Mouse (Mus musculus): Measurements from ENCODE around the gene Use1. TPM values are rescaled to one million over a fixed set of nuclear protein-coding genes. Genes with fewer than 3 reads are reported as not detected.
A peak's percentile ranks its signal among the peaks of the same experiment; 100 is the strongest.

Gene Use1
- polyA plus RNA-seq, 1 experiment from 2014 or later: 79.5 TPM

GRCm38 (mm10) chr8:71369040-71369718 is 2.5 kb downstream of the Use1 start:
- Histone ChIP-seq H3K4me3 (no peak overlapping the region), H3K9me3 (no peaks in the 10 kb centered on the region), H3K27me3 (ENCODE audit: insufficient read depth, poor library complexity, severe bottlenecking) (no peaks in the 10 kb centered on the region), H3K27ac (peak overlapping the region; percentile 93), H3K4me1 (peaks cover 36% of the 10 kb centered on the region), H3K36me3 (peaks cover 29% of the 10 kb centered on the region)
- no peak for DNase-seq (ENCODE audit: low spot score)
- 93% methylated on average over 10 of the region's 10 CpGs for WGBS

- 26% methylated on average over 5 of the region's 5 CpGs for WGBS
These were observed 4.1 kb downstream of the Use1 start for GRCm38 (mm10) chr8:71370711-71371235.

GRCm38 (mm10) chr8:71371236-71371848 is 4.7 kb downstream of the Use1 start, which contains the start of gene Ocel1:
Gene Ocel1, plus strand, starts transcription at chr8:71371298.
- Histone ChIP-seq H3K4me3 (peak within 1 kb of the TSS; percentile 77), H3K27ac (peak within 1 kb of the TSS; percentile 88), H3K4me1 (peaks cover 53% of the 10 kb centered on the region), H3K36me3 (peaks cover 43% of the 10 kb centered on the region), H3K27me3 (ENCODE audit: insufficient read depth, poor library complexity, severe bottlenecking) (no peaks in the 10 kb centered on the region), H3K9me3 (no peaks in the 10 kb centered on the region)
- 1% methylated on average over 68 of the region's 68 CpGs for WGBS
- peak; percentile 98 for DNase-seq (ENCODE audit: low spot score)

More at GRCm38 (mm10) chr8:71370711-71371235, 4.1 kb downstream of the Use1 start:
- H3K27ac ChIP-seq: peak overlapping the region; percentile 88; the same call in 1 of the 2 replicates
- DNase-seq (ENCODE audit: low spot score): no peak
- H3K9me3 ChIP-seq: no peaks in the 10 kb centered on the region
- H3K36me3 ChIP-seq: peaks cover 43% of the 10 kb centered on the region
- H3K27me3 ChIP-seq (ENCODE audit: insufficient read depth, poor library complexity, severe bottlenecking): no peaks in the 10 kb centered on the region
- peak overlapping the region; percentile 77 for H3K4me3 ChIP-seq
- peaks cover 50% of the 10 kb centered on the region for H3K4me1 ChIP-seq

- peaks cover 57% of the 10 kb centered on the region for H3K4me1 ChIP-seq
- H3K36me3 ChIP-seq: peaks cover 51% of the 10 kb centered on the region
- WGBS: 84% methylated on average over 12 of the region's 12 CpGs
These were observed 5.8 kb downstream of the Use1 start for GRCm38 (mm10) chr8:71372427-71372826.

GRCm38 (mm10) chr8:71373000-71373399 is 6.4 kb downstream of the Use1 start:
- Histone ChIP-seq H3K36me3 (peaks cover 56% of the 10 kb centered on the region), H3K27me3 (ENCODE audit: insufficient read depth, poor library complexity, severe bottlenecking) (no peaks in the 10 kb centered on the region), H3K4me1 (peaks cover 52% of the 10 kb centered on the region), H3K27ac (no peak overlapping the region), H3K4me3 (no peak overlapping the region), H3K9me3 (no peaks in the 10 kb centered on the region)
- WGBS: 82% methylated on average over 3 of the region's 3 CpGs
- DNase-seq (ENCODE audit: low spot score): no peak

More at GRCm38 (mm10) chr8:71372427-71372826, 5.8 kb downstream of the Use1 start:
- DNase-seq (ENCODE audit: low spot score): no peak
- Histone ChIP-seq H3K27ac (peak overlapping the region; percentile 18; the same call in 1 of the 2 replicates), H3K4me3 (no peak overlapping the region), H3K9me3 (no peaks in the 10 kb centered on the region), H3K27me3 (ENCODE audit: insufficient read depth, poor library complexity, severe bottlenecking) (no peaks in the 10 kb centered on the region)

- Histone ChIP-seq H3K27me3 (ENCODE audit: insufficient read depth, poor library complexity, severe bottlenecking) (no peaks in the 10 kb centered on the region), H3K4me1 (peaks cover 52% of the 10 kb centered on the region), H3K4me3 (no peak overlapping the region), H3K27ac (no peak overlapping the region), H3K9me3 (no peaks in the 10 kb centered on the region), H3K36me3 (peaks cover 57% of the 10 kb centered on the region)
- 74% methylated on average over 17 of the region's 17 CpGs for WGBS
- no peak for DNase-seq (ENCODE audit: low spot score)
These were observed 8.1 kb downstream of the Use1 start for GRCm38 (mm10) chr8:71374616-71375206.

GRCm38 (mm10) chr8:71375581-71376422 is 9.2 kb downstream of the Use1 start:
- no peaks in the 10 kb centered on the region for H3K9me3 ChIP-seq
- H3K4me1 ChIP-seq: peaks cover 53% of the 10 kb centered on the region
- DNase-seq (ENCODE audit: low spot score): peak; percentile 95
- peaks cover 55% of the 10 kb centered on the region for H3K36me3 ChIP-seq
- H3K4me3 ChIP-seq: peak overlapping the region; percentile 51
- H3K27me3 ChIP-seq (ENCODE audit: insufficient read depth, poor library complexity, severe bottlenecking): no peaks in the 10 kb centered on the region
- H3K27ac ChIP-seq: peak overlapping the region; percentile 56
- WGBS: 8% methylated on average over 73 of the region's 74 CpGs

GRCm38 (mm10) chr8:71376423-71377030 is 9.9 kb downstream of the Use1 start:
- H3K9me3 ChIP-seq: no peaks in the 10 kb centered on the region
- no peaks in the 10 kb centered on the region for H3K27me3 ChIP-seq (ENCODE audit: insufficient read depth, poor library complexity, severe bottlenecking)
- 53% methylated on average over 8 of the region's 8 CpGs for whole genome bisulfite sequencing
- peaks cover 53% of the 10 kb centered on the region for H3K4me1 ChIP-seq
- no peak overlapping the region for H3K27ac ChIP-seq
- peak overlapping the region; percentile 51 for H3K4me3 ChIP-seq
- H3K36me3 ChIP-seq: peaks cover 55% of the 10 kb centered on the region
- DNase-seq (ENCODE audit: low spot score): no peak

- Histone ChIP-seq H3K27ac (peak overlapping the region; percentile 18; the same call in 1 of the 2 replicates), H3K9me3 (no peaks in the 10 kb centered on the region), H3K36me3 (peaks cover 44% of the 10 kb centered on the region), H3K27me3 (ENCODE audit: insufficient read depth, poor library complexity, severe bottlenecking) (no peaks in the 10 kb centered on the region), H3K4me3 (peak overlapping the region; percentile 86), H3K4me1 (peaks cover 70% of the 10 kb centered on the region)
- DNase-seq (ENCODE audit: low spot score): no peak
- WGBS: 79% methylated on average over 4 of the region's 4 CpGs
These were observed 12.4 kb downstream of the Use1 start for GRCm38 (mm10) chr8:71379008-71379407.

GRCm38 (mm10) chr8:71379512-71380075 is 12.9 kb downstream of the Use1 start:
- H3K4me1 ChIP-seq: peaks cover 69% of the 10 kb centered on the region
- 63% methylated on average over 3 of the region's 3 CpGs for WGBS

GRCm38 (mm10) chr8:71380178-71381171 is 13.8 kb downstream of the Use1 start:
- Histone ChIP-seq H3K36me3 (peaks cover 29% of the 10 kb centered on the region), H3K4me3 (peak overlapping the region; percentile 86), H3K4me1 (peaks cover 60% of the 10 kb centered on the region), H3K27me3 (ENCODE audit: insufficient read depth, poor library complexity, severe bottlenecking) (no peaks in the 10 kb centered on the region), H3K9me3 (no peaks in the 10 kb centered on the region), H3K27ac (peak overlapping the region; percentile 98)
- WGBS: 3% methylated on average over 72 of the region's 72 CpGs
- no peak for DNase-seq (ENCODE audit: low spot score)

More at GRCm38 (mm10) chr8:71379512-71380075, 12.9 kb downstream of the Use1 start:
- peak overlapping the region; percentile 86 for H3K4me3 ChIP-seq
- H3K36me3 ChIP-seq: peaks cover 38% of the 10 kb centered on the region
- no peaks in the 10 kb centered on the region for H3K9me3 ChIP-seq
- H3K27me3 ChIP-seq (ENCODE audit: insufficient read depth, poor library complexity, severe bottlenecking): no peaks in the 10 kb centered on the region
- H3K27ac ChIP-seq: peak overlapping the region; percentile 98
- DNase-seq (ENCODE audit: low spot score): no peak
